9 mouse cellular contexts compared by ENCODE assay signal in genomic region chr16:87584618-87585017, GRCm38 (mm10). TPM values are rescaled to one million over a fixed set of nuclear protein-coding genes. Genes with fewer than 3 reads are reported as not detected.
DNase-seq lines count a peak whose midpoint lies in the region; ATAC-seq and TF ChIP-seq lines count a peak whose summit lies in the region.
"Had no signal": no experiment of that assay in that cellular context is flagged by ENCODE, and none has a peak within 500 bp of the region (broad histone marks: within the 10 kb centered on the region; RNA-seq: fewer than 3 reads in every experiment).

No protein-coding gene starts in this region.

- no peak overlapping the region for H3K27ac ChIP-seq in cerebellum, adult 2 months (ENCODE audit: insufficient read depth, low read length)
- no peak overlapping the region for H3K27ac ChIP-seq in left cerebral cortex, adult 2 months

- 88% methylated on average over 7 of the region's 7 CpGs for WGBS in cerebellum, adult 2 months

- peak; percentile 25; the same call in 1 of the 2 replicates for TF ChIP-seq CTCF in cerebellum, adult 2 months (IDR thresholded peaks at IDR 0.05; ENCODE audit: borderline replicate concordance, insufficient read depth, low read depth, low read length)
- peak; percentile 56 for TF ChIP-seq CTCF in left cerebral cortex, adult 2 months (IDR thresholded peaks at IDR 0.05)

- H3K4me1 ChIP-seq in cerebellum, adult 2 months (ENCODE audit: control insufficient read depth, insufficient read depth, low read length), result no peaks in the 10 kb centered on the region; the same call in 1 of the 2 replicates

- no peaks in the 10 kb centered on the region for H3K27me3 ChIP-seq in cerebellum, adult 2 months (ENCODE audit: control insufficient read depth, insufficient read depth, low read length)

- intact Hi-C loops in left cerebral cortex, adult 2 months (cut with DNase I), result loop anchor here (1.0 kb wide), 1 partner anchor 171 kb away; no protein-coding TSS in a partner anchor
- intact Hi-C loops in left cerebral cortex, postnatal 10 days (cut with DNase I), result no loop called here

- DNase-seq in cerebellum, adult 2 months, result no peak
- DNase-seq in cerebellum, adult 11-12 months, result no peak
- DNase-seq in left cerebral cortex, adult 2 months (ENCODE audit: extremely low spot score in 1 of 2, low spot score in 2 of 2), result no peak
- DNase-seq in left cerebral cortex, postnatal 10 days (ENCODE audit: extremely low spot score in 1 of 2, low spot score in 2 of 2), result no peak
- DNase-seq in ZHBTc4 (ENCODE audit: low read depth, low spot score), result peak; percentile 46
- no peak for DNase-seq in c-Kit-positive CD71-positive TER-119-positive erythroid progenitor cells, embryonic 14.5 days (ENCODE audit: low spot score)
- DNase-seq in layer of hippocampus, adult 8-10 months (ENCODE audit: low spot score in 2 of 2), result no peak

- no peak overlapping the region for H3K4me3 ChIP-seq in cerebellum, adult 2 months (replicated peaks; ENCODE audit: insufficient read depth, low read depth, low read length)
- H3K4me3 ChIP-seq in left cerebral cortex, adult 2 months, result no peak overlapping the region

- no peak for TF ChIP-seq POLR2A in cerebellum, adult 2 months (IDR thresholded peaks at IDR 0.05; ENCODE audit: borderline replicate concordance, insufficient read depth, low read length)

- peak; percentile 75 for ATAC-seq in megakaryocyte-erythroid progenitor cell, adult 5-6 weeks (replicated peaks; ENCODE audit: low FRiP score, low TSS enrichment, poor library complexity, severe bottlenecking)

RNA-seq across cellular contexts. Expression of gene Map3k7cl, which starts 31.5 kb away (rescaled TPM):
- 0.98 and 1.00 TPM in 2 replicates for polyA plus RNA-seq in cerebellum, adult 2 months (2012; rRNA removed)
- under 1 TPM; 0.34 to 0.42 TPM for total RNA-seq in left cerebral cortex, adult 2 months (2021)
- total RNA-seq in left cerebral cortex, postnatal 10 days (2021), result 1 to 10 TPM in 1 of 2 experiments, under 1 TPM in 1; 0.69 to 1.1 TPM
- total RNA-seq in megakaryocyte-erythroid progenitor cell, adult 5-6 weeks (2014; fragmentation: Nextera tagmentation), result not detected in 2 replicates
- total RNA-seq in megakaryocyte-erythroid progenitor cell, adult 5-6 weeks (2017), result not detected in 2 replicates
- under 1 TPM; 0.25 to 0.47 (median 0.38) TPM for total RNA-seq in layer of hippocampus, adult 8-10 months (2022)
- polyA plus RNA-seq: midbrain, embryonic 11.5 days had no signal
